Mouse (Mus musculus) adrenal gland, adult 18-20 months (tissue): ENCODE data around the gene 4931406C07Rik. TPM values are rescaled to one million over a fixed set of nuclear protein-coding genes. Genes with fewer than 3 reads are reported as not detected.
"Not testable (repeated sequence)": the region's sequence is repeated elsewhere in the genome, so short reads cannot be mapped to it uniquely, and the experiment has no call there.

Experiments used
- DNase-seq, 2 experiments: peaks; one replicate each; pipeline ENCODE4 v3.0.0; 2021 to 2022; ENCODE audit warnings: low spot score in 2 of 2
- long read RNA-seq, 2 experiments: library from polyadenylated mRNA; stranded (forward); transcript quantifications; one replicate each; pipeline ENCODE4 v2.0.0; 2021
- total RNA-seq, 2 experiments: library from RNA; stranded (reverse); gene quantifications; 1 replicate in 1 of 2; 2 replicates in 1 of 2; pipeline ENCODE4 v1.2.3; 2021

4931406C07Rik gene
- 100 to 1,000 TPM; 123 to 169 TPM for total RNA-seq
- long read RNA-seq, experiment 1, partial matches to known transcripts, result 4 of 15 reads
- long read RNA-seq, experiment 1, other reads (novel, unspliced or antisense), result 6 of 15 reads
- long read RNA-seq, experiment 2, partial matches to known transcripts, result 5 of 30 reads
- long read RNA-seq, experiment 2, other reads (novel, unspliced or antisense), result 20 of 30 reads

DNA sequence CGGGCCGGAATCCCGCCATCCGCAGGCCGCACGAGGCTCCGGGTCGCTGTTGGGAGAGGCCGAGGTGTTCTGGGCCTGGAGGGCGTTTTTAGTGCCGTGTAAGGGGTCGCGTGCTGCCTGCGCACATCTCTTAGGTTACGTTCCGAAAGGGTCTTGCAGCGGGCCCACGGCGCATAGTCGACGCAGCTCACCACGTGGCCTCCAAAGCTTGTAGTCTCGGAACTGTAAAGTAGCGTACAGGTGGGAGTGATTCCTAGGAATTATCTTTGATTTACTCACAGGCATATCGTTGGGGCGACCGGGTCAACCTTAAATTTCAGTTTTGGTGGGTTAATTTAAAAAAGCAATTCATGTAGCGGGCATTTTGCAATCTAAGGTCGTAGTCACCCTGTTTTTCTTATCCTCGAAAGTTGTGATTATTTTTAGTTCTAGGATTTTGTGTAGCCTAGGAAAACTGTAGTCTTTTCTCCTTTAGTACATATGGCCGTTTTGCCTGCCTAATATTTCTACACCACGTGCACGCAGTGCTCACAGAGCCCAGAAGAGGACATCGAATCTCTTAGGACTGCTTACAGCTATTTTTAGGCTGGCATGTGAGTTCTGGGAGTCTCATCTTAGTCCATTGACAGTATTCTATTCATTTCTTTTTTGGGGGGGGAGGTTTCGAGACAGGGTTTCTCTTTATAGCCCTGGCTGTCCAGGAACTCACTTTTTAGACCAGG lies at the start of gene 4931406C07Rik:
Gene 4931406C07Rik (minus strand): TSS at position 51 of the 722 bp plus-strand sequence.
- DNase-seq, result no peak

DNA sequence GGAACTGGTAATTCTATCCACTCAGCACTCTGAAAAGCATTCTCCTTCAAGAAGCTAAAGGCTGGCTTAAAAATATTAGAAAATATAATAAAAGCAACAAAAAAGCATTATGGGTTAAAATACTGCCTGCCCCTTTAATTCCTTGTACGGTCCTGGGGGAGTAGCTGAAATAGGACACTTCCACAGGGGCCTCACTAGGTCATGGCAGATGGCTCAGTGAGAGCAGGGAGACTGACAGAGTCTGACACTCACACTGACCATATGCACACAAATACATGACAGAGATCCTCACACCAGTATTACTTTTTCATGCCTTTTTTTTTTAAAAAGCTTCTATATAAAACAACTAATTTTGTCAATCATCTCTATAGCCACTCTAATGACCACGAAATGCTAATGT lies 43.7 kb upstream of the 4931406C07Rik start:
- DNase-seq, result no peak

GRCm38 (mm10) chr9:15337776-15338175 lies 31.5 kb upstream of the 4931406C07Rik start:
- DNase-seq, result no peak

- DNase-seq, result no peak
Observed at GRCm38 (mm10) chr9:15318170-15318742, 12.0 kb upstream of the 4931406C07Rik start.

DNA sequence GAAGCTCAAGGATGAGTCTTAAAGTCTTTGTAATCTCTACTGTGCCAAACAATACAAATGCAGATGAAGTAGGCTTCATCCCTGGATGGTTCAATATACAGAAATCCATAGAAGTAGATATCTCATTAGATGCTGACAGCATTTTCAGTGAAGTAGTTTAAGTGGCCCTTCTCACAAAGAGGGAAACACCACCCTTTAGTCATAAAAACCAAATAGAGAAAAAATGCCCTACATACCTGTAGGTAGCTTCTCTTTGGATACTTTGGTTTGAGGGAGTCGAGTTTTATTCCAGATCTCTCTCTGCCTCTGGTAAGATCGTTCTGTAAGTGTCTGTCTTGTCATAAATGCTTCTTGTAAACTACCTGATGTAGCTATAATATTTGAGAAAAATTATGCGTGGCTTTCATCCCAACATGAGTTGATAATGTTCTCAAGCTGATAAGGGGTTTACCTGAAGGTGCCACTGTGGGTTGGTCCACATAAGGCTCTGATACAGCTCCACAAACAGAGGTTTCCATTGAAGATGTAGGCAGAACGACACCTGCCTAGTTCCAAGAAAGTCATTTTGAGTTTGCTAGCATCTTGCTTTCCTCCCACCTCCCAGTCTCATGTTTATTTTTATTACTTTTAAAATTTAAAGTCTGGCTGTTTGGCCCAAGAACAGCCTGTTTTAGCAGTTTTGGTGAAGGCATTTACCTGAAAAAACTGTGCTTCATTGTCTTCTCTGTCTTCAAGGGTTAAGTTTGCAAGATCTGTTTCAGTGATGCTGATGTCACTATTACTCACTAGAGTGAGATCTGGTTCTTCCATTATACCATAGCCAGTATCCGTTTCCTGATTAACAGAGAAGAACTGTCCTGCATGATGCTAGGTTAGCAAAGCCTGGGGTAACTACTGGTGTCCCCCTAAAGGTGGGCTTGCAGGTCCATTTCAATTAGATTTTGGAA lies 11.2 kb upstream of the 4931406C07Rik start:
- no peak for DNase-seq

DNA sequence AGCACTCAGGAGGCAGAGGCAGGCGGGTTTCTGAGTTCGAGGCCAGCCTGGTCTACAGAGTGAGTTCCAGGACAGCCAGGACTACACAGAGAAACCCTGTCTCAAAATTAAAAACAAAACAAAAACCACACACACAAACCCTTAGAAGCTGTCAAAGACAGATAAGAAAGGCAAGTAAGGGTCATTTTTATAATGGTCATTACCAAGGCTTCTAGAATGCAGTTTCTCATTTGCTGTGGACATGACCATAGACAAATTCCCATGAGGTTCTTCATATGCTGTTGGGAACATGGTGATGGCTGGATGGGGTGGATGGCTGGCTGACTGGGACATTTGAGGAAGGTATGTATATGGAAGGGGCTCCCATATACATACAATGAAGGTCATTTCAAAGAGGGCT lies 10.0 kb upstream of the 4931406C07Rik start:
- DNase-seq, result not testable (repeated sequence)

GRCm38 (mm10) chr9:15314619-15315018 lies 8.4 kb upstream of the 4931406C07Rik start:
- DNase-seq, result no peak

- DNase-seq, result no peak
Observed at GRCm38 (mm10) chr9:15313633-15314032, 7.4 kb upstream of the 4931406C07Rik start.

DNA sequence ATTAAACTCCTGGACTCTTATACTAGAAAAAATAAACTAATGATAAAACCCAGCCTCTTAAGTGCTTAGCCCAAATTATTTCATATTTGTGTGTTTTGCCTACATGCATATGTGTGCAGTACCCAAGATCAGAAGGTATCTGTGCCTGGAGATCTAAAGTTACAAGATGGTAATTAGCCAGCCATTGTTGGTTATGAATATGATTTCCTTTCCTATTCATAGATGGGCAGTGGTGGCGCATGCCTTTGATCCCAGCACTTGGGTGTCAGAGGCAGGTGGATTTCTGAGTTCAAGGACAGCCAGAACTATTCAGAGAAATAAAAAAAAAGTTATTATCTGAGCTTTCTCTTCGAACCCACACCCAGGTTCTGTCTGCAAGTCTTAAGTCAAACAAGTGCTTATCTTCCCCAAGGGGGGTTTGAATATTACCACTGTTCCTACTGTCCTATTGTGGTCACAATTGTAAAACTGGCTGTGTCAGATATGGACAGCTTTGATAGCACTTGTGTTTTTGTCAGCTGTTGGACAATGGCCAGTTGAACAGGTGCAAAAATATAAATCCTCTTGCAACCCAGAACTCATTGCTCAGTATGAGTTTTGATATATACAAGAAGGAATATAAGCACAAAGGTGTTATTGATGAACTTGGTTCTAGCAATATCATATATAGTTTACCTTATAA lies 5.9 kb upstream of the 4931406C07Rik start:
- DNase-seq, result no peak

GRCm38 (mm10) chr9:15310179-15310578 lies 3.9 kb upstream of the 4931406C07Rik start:
- no peak for DNase-seq

GRCm38 (mm10) chr9:15309425-15309824 lies 3.2 kb upstream of the 4931406C07Rik start:
- no peak for DNase-seq

DNA sequence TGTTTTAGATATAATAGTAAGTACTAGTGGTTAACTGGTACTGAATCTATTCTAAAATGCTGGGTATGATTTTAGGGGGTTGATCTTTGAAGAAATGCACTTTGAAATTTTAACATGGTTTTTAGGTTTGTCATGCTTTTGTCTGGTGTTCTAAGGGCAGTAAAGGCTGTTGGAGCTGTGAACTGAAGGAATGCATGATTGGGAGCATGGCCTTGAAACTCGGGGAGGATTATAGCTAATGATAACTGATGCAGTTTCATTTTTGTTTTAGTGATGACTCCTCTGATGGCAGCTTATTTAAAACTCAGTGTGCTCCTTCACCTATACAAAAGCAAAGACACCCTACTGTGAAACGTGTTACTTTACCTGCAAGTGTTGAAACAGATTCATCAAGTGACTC lies 2.0 kb upstream of the 4931406C07Rik start:
- no peak for DNase-seq

- no peak for DNase-seq
Observed at GRCm38 (mm10) chr9:15307257-15307656, 1.0 kb upstream of the 4931406C07Rik start.

DNA sequence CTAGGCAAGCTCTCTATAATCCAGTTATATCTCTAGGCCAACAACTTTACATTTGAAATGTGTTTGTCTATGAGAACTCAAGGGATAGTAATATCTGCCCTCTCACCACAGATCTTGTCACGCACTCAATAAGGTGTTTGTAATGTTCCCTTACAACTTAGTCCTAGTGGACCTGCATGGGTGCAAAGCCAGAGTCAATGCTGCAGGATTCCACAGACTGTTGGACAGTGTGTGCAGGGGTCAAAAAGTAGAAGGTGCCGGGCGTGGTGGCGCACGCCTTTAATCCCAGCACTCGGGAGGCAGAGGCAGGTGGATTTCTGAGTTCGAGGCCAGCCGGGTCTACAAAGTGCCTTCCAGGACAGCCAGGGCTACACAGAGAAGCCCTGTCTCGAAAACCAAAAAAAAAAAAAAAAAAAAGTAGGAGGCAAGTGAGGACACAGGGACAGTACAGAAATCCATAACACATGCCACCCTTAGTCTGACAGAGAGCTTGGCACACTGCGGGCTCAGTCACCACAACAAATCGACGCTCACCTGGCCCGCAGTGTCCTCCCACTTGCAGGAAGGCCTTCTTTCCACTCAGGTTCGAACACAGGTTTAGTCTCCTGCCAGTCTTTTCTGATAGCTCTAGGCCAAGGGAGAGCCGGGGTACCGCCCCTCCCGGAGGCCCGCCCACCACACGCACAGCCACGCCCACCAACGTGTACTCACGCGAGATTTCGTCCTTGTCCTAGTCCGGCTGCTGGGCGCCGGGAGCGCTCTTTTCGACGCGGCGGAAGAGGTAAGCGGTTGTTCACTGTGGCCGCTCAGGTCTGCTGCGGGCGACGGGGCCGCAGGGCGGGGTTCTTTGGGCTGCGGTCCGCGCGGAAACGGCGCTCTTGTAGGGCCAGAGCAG lies 498 bp downstream of the 4931406C07Rik start, which contains the start of gene Taf1d:
Gene Taf1d (plus strand): TSS at position 712 of the 895 bp plus-strand sequence.
- DNase-seq, result peak; percentile 99

GRCm38 (mm10) chr9:15302881-15303280 lies 3.4 kb downstream of the 4931406C07Rik start:
- no peak for DNase-seq

- not testable (repeated sequence) for DNase-seq
Observed at GRCm38 (mm10) chr9:15302006-15302405, 4.2 kb downstream of the 4931406C07Rik start.

DNA sequence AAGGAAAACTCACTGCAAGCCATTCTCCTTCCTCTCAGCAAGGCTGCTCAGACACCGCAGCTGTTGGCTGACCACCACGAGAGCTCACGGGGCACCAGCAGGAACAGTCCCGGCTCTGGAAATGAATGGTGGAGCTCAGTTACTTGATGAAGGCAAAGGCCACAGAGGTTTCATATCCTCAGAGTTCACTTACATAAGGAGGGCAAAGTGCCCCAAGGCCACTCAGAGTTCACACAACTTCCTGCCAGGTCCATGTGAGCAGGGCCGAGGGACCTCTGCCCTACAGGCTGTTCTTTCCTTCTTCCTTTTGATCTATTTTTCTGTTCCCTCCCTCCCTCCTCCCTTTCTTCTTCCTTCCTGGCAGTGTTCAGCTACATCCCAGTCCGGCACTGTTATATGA lies 4.8 kb downstream of the 4931406C07Rik start:
- peak; percentile 39 to 44 for DNase-seq

GRCm38 (mm10) chr9:15300056-15300455 lies 6.2 kb downstream of the 4931406C07Rik start:
- no peak for DNase-seq

DNA sequence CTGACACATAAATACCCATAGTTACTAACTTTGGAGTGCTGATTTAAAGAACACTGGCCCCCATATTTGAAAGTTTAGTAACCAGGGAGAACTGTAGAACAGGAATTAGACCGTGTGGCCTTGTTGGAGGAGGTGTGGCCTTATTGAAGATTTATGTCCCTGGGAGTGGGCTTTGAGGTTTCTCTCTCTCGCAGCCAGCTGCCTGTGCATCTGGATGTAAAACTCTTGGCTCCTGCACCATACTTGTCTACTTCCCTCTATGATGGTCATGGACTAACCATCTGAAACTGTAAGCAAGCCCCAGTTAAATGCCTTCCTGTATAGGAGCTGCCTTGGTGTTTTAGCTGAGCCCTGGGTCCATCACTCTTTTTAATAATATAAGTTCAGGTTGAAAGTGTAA lies 7.8 kb downstream of the 4931406C07Rik start:
- no peak for DNase-seq

- DNase-seq, result no peak
Observed at GRCm38 (mm10) chr9:15297112-15297511, 9.1 kb downstream of the 4931406C07Rik start.
